Mouse (Mus musculus): ENCODE measurements around the gene Sash3. TPM values are rescaled to one million over a fixed set of nuclear protein-coding genes. Genes with fewer than 3 reads are reported as not detected.

The Sash3 gene
- polyA plus RNA-seq, 1 experiment, result not detected

DNA sequence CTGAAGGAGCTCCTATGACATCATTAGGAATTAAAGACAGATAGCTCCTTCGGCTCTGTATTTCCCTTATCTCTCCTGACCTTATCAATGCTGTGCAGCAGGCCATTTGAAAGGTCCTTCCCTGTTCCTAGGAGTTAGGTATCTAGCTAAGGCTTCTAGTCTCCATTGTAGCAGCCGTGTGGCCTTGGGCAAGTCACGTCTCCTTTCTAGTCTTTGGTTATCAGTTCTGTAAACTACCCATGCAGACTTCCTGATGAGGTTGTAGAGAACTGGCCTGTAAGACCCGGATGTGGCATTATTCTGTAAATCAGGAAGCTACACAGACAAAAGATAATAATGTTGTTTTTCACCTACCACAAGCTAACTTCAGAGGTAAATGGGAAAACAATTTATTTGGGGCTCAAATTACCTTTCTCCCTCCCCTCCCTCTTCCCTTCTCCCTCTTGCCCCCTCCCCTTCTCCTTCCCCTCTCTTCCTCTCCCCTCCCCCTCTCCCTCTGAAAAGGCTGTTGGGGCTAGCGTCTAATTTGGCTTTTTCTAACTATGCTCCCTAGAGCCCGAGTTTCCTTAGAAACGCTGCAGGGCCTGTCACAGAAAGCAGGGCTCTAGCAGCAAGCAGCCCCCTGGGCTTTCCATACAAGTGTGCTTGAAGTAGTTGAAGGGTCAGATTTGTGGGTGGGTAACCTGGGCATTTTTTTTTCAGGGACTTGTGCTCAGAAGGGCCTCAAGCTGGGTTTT, 7.5 kb upstream of the Sash3 start:
- TF ChIP-seq CTCF (IDR thresholded peaks at IDR 0.05; ENCODE audit: insufficient read depth, low read depth, low read length) (no peak), POLR2A (IDR thresholded peaks at IDR 0.05; ENCODE audit: insufficient read depth, low read depth, low read length) (no peak)
- H3K27ac ChIP-seq (ENCODE audit: insufficient read depth, low read depth, low read length), result no peak overlapping the region
- no peak overlapping the region for H3K4me3 ChIP-seq (ENCODE audit: insufficient read depth, low read depth, low read length)
- peaks cover 3% of the 10 kb centered on the region; the same call in 1 of the 2 replicates for H3K4me1 ChIP-seq (ENCODE audit: control insufficient read depth, insufficient read depth, low read length)
- WGBS, result 50% methylated on average over 7 of the region's 7 CpGs

DNA sequence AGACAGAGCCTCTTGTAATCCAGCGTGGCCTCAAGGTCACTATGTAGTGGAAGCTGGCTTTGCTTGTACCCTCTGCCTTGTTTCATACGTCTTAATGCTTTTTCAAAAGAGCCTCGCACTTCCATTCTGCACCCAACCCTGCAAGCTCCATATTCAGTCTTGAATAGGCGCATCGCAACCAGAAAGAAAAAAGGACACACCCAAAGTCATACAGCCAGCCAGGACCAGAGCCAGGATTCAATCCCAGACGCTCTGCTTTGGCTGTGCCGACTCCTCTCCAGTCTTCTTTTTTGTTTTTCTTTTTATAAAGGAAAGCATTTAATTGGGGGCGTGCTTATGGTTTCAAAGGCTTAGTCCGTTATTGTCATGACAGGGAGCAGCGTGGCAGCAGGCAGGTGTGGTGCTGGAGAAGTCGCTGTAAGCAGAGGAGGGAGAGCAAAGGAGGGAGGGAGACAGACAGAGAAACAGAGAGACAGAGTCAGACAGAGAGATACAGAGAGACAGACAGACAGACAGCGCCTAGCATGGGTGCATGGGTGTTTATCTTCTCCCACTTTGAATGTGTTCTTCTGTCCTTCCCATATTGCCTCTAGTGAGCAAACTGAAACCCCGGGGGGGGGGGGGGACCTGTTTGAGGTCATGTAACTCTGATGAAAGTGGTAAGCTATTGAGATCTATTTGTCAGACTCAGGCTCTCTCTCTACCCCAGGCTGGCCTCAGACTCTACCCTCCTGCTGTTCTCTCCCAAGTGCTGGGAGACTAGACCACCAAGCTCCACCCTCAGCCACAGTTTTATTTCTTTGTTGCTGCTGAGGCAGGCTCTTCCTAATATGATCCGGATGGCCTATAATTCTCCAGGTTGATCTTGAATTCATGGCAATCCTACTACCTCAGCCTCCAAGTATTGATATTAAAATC, 6.6 kb upstream of the Sash3 start:
- Histone ChIP-seq H3K4me3 (ENCODE audit: insufficient read depth, low read depth, low read length) (no peak overlapping the region), H3K27ac (ENCODE audit: insufficient read depth, low read depth, low read length) (no peak overlapping the region), H3K4me1 (ENCODE audit: control insufficient read depth, insufficient read depth, low read length) (peaks cover 3% of the 10 kb centered on the region; the same call in 1 of the 2 replicates)
- WGBS, result 43% methylated on average over 14 of the region's 14 CpGs
- no peak for TF ChIP-seq CTCF (IDR thresholded peaks at IDR 0.05; ENCODE audit: insufficient read depth, low read depth, low read length)
- no peak for TF ChIP-seq POLR2A (IDR thresholded peaks at IDR 0.05; ENCODE audit: insufficient read depth, low read depth, low read length)

- no peak for TF ChIP-seq CTCF (IDR thresholded peaks at IDR 0.05; ENCODE audit: insufficient read depth, low read depth, low read length)
- TF ChIP-seq POLR2A (IDR thresholded peaks at IDR 0.05; ENCODE audit: insufficient read depth, low read depth, low read length), result no peak
- H3K4me1 ChIP-seq (ENCODE audit: control insufficient read depth, insufficient read depth, low read length), result peaks cover 3% of the 10 kb centered on the region; the same call in 1 of the 2 replicates
- 69% methylated on average over 3 of the region's 3 CpGs for WGBS
- H3K27ac ChIP-seq (ENCODE audit: insufficient read depth, low read depth, low read length), result no peak overlapping the region
- no peak overlapping the region for H3K4me3 ChIP-seq (ENCODE audit: insufficient read depth, low read depth, low read length)
Observed at GRCm38 (mm10) chrX:48140286-48140877, 5.9 kb upstream of the Sash3 start.

DNA sequence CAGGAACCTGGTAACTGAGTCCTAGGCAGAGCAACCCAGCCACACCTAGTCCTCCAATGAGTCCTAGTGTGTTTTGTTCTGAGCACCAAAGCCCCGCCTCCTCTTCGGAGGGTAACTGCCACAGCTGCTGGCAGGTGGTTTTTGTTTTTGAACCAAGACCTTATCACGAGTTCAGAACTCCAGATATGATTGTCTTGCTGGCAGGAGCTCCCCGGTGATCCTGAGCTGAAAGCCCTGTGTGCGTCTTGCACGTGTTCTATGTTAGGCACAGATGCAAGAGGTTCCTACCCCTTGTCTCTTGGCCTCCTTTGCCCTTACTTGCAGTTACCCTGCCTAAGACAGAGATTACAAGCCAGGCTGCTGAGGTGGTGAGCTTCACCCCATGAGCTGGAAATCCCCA, 4.8 kb upstream of the Sash3 start:
- 83% methylated on average over 6 of the region's 6 CpGs for WGBS
- Histone ChIP-seq H3K27ac (ENCODE audit: insufficient read depth, low read depth, low read length) (no peak overlapping the region), H3K4me1 (ENCODE audit: control insufficient read depth, insufficient read depth, low read length) (peaks cover 3% of the 10 kb centered on the region; the same call in 1 of the 2 replicates), H3K4me3 (ENCODE audit: insufficient read depth, low read depth, low read length) (no peak overlapping the region)
- no peak for TF ChIP-seq CTCF (IDR thresholded peaks at IDR 0.05; ENCODE audit: insufficient read depth, low read depth, low read length)

DNA sequence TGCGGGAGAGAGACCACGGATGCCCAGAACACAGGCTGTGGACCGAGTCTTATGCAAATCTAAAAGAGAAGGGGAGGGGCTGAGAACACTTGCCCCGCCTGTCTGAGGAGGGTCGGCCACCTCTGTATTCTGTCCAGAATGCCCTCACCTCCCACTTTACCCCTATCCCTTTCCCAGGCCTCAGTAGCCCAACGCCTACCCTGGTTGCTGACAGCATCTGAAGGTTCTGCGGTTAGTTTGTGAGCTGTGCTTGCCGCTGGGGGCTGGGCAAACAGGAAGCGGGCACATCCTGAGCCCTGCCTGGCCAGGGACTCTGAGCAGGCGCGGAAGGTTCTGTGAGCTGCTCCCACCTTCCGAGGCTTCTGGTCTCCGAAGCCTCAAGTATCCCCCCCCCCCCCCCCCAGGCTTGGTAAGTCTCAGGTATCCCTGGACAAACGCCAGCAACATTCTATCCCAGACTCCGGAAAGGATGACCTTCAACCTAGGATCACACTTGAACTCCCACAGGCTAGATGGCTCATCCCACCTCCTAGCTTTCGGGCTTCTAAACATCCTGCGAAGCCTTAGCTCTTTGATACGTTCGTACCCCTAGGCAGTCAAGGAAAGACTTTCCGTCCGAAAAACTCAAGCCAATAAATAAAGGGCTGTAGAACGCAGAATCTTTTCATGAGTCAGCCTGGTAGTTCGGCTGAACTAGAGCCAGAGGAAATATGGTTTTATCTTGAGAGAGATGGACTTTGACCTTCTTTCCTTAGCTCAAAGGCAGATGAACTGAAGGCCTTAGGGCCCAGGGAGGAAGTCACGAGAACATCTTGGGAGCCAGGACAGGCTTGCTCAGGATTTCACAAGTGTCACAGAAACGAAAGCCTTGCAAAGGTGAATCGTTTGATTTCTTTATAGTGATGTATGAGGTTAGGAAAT, 2.6 kb upstream of the Sash3 start:
- TF ChIP-seq CTCF (IDR thresholded peaks at IDR 0.05; ENCODE audit: insufficient read depth, low read depth, low read length) (no peak), POLR2A (IDR thresholded peaks at IDR 0.05; ENCODE audit: insufficient read depth, low read depth, low read length) (no peak)
- Histone ChIP-seq H3K4me1 (ENCODE audit: control insufficient read depth, insufficient read depth, low read length) (peaks cover 3% of the 10 kb centered on the region; the same call in 1 of the 2 replicates), H3K27ac (ENCODE audit: insufficient read depth, low read depth, low read length) (no peak overlapping the region), H3K4me3 (ENCODE audit: insufficient read depth, low read depth, low read length) (no peak overlapping the region)
- WGBS, result 64% methylated on average over 26 of the region's 26 CpGs

DNA sequence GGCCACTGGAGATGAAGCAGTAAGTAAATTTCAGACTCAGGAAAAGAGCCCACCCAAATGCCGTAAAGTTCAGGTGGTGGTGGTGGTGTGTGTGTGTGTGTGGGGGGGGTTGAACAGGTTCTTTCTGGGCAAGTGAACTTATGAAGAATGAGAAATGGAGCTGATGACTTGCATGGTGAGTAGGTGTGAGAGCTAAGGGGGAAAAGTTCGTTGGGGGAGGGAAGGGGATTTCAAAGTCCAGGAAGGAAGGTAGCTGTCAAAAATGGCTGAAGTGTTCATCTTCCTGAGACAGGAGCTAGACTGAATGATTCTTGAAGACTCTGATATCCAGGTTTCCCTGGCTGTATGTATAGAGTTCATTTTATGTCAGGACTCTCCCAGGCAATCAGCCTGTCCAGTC, 990 bp downstream of the Sash3 start:
- 81% methylated on average over 2 of the region's 2 CpGs for WGBS
- TF ChIP-seq CTCF (IDR thresholded peaks at IDR 0.05; ENCODE audit: insufficient read depth, low read depth, low read length) (no peak), POLR2A (IDR thresholded peaks at IDR 0.05; ENCODE audit: insufficient read depth, low read depth, low read length) (no peak)
- H3K4me1 ChIP-seq (ENCODE audit: control insufficient read depth, insufficient read depth, low read length), result no peaks in the 10 kb centered on the region
- H3K4me3 ChIP-seq (ENCODE audit: insufficient read depth, low read depth, low read length), result no peak overlapping the region
- H3K27ac ChIP-seq (ENCODE audit: insufficient read depth, low read depth, low read length), result no peak overlapping the region

GRCm38 (mm10) chrX:48147741-48148186, 1.5 kb downstream of the Sash3 start:
- no peaks in the 10 kb centered on the region for H3K4me1 ChIP-seq (ENCODE audit: control insufficient read depth, insufficient read depth, low read length)
- no peak overlapping the region for H3K27ac ChIP-seq (ENCODE audit: insufficient read depth, low read depth, low read length)
- no peak overlapping the region for H3K4me3 ChIP-seq (ENCODE audit: insufficient read depth, low read depth, low read length)
- TF ChIP-seq POLR2A (IDR thresholded peaks at IDR 0.05; ENCODE audit: insufficient read depth, low read depth, low read length) (no peak), CTCF (IDR thresholded peaks at IDR 0.05; ENCODE audit: insufficient read depth, low read depth, low read length) (no peak)
- WGBS, result 94% methylated on average over 7 of the region's 7 CpGs

- H3K4me1 ChIP-seq (ENCODE audit: control insufficient read depth, insufficient read depth, low read length), result no peaks in the 10 kb centered on the region
- WGBS, result 85% methylated on average over 7 of the region's 7 CpGs
- TF ChIP-seq CTCF (IDR thresholded peaks at IDR 0.05; ENCODE audit: insufficient read depth, low read depth, low read length), result no peak
- no peak for TF ChIP-seq POLR2A (IDR thresholded peaks at IDR 0.05; ENCODE audit: insufficient read depth, low read depth, low read length)
Observed at GRCm38 (mm10) chrX:48152106-48152505, 5.9 kb downstream of the Sash3 start.

More at GRCm38 (mm10) chrX:48152106-48152505, 5.9 kb downstream of the Sash3 start:
- Histone ChIP-seq H3K4me3 (ENCODE audit: insufficient read depth, low read depth, low read length) (no peak overlapping the region), H3K27ac (ENCODE audit: insufficient read depth, low read depth, low read length) (no peak overlapping the region)
